Mouse (Mus musculus): ENCODE results near the gene Ttc6.

Gene Ttc6

GRCm38 (mm10) chr12:57545371-57546241, 18.3 kb upstream of the Ttc6 start:
- peak; percentile 52 for DNase-seq

DNA sequence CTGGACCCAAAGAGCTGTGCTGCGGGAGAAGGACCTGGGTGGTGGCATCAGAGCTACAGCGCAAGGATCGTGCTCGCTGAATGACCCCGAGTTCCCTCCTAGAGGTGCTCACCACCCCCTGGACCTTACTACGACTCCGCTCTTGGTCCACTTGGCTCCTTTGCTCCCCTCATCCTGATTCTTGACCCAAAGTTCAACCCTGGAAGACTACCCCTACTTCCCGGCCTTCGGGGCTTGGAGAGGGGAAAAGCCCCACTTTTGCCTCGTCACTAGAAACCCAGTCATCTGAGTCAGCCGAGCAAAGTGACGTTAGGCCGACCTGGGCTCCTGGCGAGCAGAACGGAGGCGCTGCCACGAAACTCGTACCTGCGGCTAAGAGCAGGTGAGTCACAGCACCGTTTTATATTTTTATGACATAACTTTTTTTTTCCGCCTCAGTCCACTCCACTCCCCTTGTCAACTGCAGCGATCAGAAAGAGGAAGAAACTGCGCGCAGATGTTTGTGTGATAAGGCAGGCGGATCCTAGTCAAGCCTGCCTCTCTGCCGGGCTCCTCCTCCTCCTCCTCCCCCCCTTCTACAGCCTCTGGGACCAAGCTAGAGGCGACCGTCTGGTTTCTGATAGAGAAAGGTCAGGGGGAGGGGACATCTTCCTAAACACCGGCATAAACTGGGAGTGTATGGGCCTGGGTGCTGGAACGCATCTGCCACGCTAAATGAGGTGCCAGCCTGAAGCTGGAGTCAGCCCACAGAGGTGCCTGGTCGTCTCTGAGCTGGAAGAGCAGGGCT, 17.3 kb upstream of the Ttc6 start, which contains the start of gene Foxa1:
TSS of gene Foxa1 (minus strand) at position 502 of the 787 bp plus-strand sequence.
- DNase-seq: peak; percentile 37

- DNase-seq: no peak
Measured at GRCm38 (mm10) chr12:57547890-57548289, 16.0 kb upstream of the Ttc6 start.

DNA sequence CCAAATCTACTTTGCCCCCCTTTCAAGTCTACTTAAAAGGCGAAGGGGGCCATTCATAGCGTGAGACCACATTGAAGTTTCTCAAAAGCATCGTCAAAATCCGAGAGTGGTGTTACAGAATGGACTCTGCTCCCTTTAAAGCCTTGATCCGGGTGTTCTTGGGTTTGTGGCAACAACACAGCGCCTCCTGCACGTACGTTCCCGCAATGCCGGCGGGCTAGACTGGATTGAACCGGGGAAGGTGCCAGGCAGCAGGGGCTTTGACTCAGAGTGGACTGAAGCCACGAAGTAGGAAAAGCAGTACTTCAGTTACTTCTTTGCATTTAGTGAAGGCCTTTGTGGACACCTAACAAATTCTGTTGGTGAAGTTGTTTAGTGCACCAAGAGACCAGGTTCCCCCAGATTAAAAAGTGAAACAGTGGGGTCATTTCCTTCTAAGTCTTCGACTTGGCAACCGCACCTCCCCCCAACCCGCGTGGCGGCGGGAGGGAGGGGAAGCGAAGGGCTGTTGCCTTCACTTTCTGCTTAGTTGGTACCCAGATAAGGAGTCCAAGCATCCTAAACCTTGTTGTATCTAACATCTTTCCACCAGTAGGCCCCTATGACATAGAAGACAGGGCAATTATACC, 15.4 kb upstream of the Ttc6 start:
- peak; percentile 65 for DNase-seq

DNA sequence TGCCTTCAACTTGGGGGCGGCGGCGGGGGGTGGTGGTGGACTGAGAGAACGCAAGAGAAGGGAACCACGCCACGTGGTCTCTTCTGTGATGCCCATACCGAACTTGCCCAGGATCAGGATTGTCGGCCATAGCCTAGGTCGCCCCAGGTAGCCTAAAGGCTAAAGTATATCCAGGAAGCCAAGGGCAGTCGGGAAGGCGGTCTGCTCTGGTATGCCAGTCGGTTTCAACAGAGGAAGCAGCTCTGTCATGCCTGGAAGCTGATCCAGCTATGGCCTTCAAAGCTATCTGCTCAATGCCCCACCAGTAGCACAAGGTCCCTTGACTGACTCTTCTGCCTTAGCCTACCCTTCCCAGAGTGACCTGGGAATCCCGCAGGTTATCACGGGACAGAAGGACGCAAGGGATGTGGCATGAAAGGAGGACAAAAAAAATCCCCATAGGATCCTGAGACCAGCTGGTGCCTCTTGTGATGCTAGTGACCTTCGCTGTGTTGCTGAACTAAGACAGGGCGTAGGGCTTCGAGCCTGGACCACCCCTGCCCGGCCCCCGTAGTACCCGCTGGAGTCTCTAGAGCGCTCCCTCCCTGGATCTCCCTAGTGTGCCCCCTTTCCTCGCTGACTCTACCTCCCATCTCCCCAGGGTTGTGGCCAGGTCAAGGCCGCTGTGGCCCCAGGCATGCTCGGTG, 14.8 kb upstream of the Ttc6 start:
- no peak for DNase-seq

GRCm38 (mm10) chr12:57549667-57550160, 14.2 kb upstream of the Ttc6 start:
- DNase-seq: no peak

- no peak for DNase-seq
Measured at GRCm38 (mm10) chr12:57550181-57550808, 13.6 kb upstream of the Ttc6 start.

DNA sequence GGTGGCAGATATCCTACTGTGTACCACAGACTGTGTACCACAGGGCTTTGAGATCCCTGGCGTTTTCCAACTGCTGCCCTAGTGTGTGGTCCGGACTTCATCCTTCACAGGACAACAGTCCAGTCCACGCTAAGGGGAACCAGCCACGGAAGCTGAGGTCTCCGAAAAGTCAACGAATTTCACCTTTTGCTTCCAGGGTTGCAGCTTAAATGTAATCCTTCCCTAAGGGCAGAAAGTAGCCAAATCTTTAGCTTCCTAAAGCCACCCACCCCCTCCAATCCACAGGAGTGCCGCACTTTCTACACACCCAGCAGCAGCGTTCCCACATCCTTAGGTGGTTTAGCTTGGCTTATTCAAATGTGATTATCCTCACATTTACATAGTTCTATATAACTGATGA, 13.0 kb upstream of the Ttc6 start:
- DNase-seq: no peak

DNA sequence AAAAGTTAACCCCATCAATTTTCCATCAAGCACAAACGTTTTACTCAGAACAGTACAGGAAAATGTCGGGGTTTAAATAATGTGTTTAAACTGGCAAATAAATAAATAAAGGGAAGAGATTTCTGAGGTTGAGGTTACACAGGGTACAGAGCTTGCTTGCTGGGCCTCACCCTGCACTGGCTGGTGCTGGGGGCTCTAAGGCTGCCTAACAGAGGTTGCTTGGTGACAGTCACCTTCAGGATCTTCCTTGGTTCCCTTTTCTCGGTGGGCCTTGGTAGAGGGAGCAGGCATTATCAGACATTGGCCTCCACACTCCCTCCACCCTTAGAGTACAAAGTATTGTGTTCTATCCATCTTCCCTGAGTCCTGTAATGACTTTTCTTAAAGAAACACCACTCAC, 11.6 kb upstream of the Ttc6 start:
- no peak for DNase-seq

DNA sequence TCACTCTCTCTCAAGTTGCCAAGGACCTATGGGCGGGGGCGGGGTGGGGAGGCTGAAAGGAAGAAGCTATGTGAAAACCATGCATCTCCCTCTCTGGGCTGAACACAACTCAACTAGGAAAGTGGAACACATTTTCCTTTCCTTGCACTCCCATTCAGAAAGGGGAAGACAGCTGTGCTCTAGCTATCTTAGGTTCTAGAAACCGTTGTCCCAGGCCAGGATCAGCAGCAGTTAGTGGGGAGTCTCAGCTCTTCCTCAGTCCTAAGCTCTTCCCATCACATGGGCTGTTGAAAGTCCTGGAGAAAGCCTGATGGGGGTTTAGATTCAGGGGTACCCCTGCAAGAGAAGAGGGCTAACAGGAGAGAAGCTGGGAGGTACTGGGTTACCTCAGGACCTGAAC, 9.8 kb upstream of the Ttc6 start:
- no peak for DNase-seq

- no peak for DNase-seq
Measured at GRCm38 (mm10) chr12:57571773-57572172, 7.9 kb downstream of the Ttc6 start.

DNA sequence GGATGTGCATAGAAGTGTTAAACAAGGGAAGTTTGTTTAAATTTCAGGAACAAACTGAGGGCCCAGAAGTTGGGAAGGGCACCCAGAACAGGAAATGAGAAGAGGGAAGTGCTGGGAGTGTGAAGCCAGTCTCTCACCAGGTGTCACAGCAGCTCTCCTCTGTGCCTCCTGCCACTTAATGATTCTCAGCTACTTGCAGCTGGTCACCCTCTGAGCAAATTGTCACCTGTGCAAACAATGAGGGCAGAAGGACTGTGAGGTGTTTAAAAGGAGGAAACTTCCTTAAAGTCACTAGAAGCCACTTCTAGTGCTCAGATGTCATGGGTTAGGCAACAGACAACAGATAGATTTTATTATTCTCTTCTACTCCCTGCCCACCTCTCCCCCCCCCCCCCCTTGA, 8.5 kb downstream of the Ttc6 start:
- DNase-seq: no peak

DNA sequence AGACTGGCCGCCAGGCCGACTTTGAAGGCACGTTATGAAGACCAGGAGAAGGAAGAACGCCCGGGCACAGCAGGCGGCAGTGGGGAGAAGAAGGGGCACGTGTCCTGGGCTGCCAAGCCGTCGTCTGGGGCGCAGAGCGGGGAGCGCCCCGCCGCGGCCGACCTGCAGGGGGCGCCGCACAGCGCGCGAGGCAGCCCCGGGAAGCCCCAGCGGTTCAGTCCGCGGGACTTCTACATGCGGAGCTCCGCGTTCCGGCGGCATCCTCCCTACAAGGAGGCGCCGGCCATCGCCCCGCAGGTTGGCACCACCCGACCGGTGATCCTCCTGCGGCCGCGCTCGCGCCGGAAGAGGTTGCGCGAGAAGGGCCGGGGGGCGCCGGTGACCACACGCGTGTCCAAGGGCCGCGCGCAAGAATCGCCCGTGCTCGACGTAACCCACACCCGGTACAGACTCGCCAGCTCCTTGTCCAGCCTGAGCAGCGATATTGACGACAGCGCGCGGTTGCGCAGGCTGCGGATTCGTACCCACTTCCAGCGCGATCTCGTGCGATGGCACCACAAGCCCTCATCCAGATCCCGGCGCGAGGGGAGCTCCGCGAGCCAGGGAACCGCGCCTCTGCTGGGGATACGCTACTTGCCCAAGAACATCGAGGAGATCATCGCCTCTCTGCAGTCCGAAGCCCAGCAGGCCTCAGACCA, 12.2 kb downstream of the Ttc6 start:
- DNase-seq: peak; percentile 43

- peak; percentile 5 for DNase-seq
Measured at GRCm38 (mm10) chr12:57607624-57608023, 43.7 kb downstream of the Ttc6 start.

DNA sequence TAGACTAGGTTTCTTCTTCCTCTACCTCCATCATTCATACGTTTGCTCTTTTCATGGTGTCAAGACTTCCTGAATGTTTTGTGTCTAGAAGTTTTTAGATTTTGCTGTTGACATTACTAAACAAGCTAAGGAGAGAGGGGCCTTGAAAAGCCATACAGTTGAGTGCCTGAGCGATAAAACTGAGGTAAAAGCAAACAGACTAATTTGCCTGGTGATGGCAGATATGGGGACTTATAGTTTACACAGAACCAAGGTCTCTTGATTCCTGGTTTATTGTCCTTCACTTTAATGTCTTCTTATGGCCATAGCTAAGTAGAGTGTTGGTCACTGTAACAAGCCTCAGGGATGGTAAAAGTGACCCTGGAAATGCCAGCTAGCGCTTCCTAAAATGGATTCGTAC, 51.2 kb downstream of the Ttc6 start:
- no peak for DNase-seq

DNA sequence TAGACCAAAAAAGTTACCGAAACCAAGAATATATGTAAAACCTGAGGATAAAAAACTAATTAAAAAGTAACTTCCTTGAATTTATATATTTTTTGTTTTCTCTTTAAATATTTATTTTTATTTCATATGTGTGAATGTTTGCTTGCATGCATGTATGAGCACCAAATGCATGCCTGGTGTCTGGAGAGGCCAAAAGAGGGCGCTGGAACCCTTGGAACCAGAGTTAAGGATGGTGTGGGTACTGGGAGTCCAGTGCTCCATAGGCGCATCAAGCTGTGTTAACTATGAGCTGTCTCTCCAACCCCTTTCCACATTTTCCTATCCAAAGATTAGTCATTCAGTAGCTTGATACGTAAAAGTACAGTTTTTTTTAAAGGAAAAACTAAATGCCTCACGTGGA, 58.1 kb downstream of the Ttc6 start:
- no peak for DNase-seq

GRCm38 (mm10) chr12:57623264-57623663, 59.4 kb downstream of the Ttc6 start:
- no peak for DNase-seq

GRCm38 (mm10) chr12:57624011-57624608, 60.2 kb downstream of the Ttc6 start:
- DNase-seq: no peak

DNA sequence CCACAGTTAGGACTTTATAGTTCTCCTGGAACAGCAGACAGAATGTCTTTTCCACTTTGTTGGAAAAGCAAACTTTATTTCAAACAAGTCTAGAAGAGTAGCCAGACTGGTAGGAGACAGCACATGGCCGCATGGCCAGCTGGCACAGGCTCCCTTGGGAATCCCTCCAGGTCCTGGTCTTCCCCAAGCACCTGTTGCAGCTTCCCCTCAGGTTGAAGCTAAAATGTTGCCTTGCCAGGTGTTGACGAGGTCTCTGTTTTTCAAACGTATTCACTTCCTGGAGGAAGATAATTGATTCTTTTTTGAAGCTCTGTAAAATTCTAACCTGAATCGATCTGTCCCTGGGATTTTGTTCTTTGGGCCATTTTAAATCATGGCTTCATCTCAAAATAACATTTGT, 86.1 kb downstream of the Ttc6 start:
- no peak for DNase-seq

DNA sequence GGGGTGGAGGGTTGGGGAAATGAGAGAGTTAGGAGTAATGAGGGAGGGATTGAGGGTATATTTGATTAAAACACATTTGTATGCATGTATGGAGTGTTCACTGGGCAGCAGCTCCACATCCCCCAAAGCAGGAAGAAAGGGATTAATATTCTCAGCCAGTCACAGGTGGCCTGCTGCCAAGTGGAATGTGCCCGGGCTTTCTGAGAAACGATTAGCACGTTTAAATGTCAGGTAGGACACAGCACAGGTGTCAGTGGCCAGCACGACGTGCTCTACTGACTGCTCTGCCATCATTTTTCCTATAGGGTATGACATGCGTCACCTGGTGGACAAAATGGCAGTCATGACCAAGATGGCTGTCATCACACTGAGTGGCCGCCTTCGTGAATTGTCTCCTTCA, 86.8 kb downstream of the Ttc6 start:
- no peak for DNase-seq

- DNase-seq: no peak
Measured at GRCm38 (mm10) chr12:57662986-57663674, 99.2 kb downstream of the Ttc6 start.

Measured in lung, postnatal 10 days (tissue).